Mouse (Mus musculus) MEL (cell line): ENCODE measurements around the gene Olfr697. TPM values are rescaled to one million over a fixed set of nuclear protein-coding genes. Genes with fewer than 3 reads are reported as not detected.
"Not testable (repeated sequence)": the region's sequence is repeated elsewhere in the genome, so short reads cannot be mapped to it uniquely, and the experiment has no call there.

Experiments
- DNase-seq: peaks from one replicate; pipeline ENCODE4 v3.0.0; 2011; ENCODE audit warnings: low read depth, low spot score
- H3K27ac ChIP-seq: 2 replicates; pipeline ENCODE4 v1.5.1; 2012; ENCODE audit warnings: low read depth, mild to moderate bottlenecking, control low read depth, low read length, moderate library complexity; ENCODE audit not compliant: control insufficient read depth
- H3K27me3 ChIP-seq, 2 experiments: fragments of 150-350 bp in 1 of 2; sonication (generic) in 1 of 2; 2 replicates each; pipeline ENCODE4 v1.6.1; 2012; ENCODE audit warnings: low read length in 2 of 2, mild to moderate bottlenecking in 2 of 2, improper control_type of control experiment in 1 of 2, moderate library complexity in 1 of 2; ENCODE audit not compliant: insufficient read depth in 2 of 2, control insufficient read depth in 1 of 2
- H3K36me3 ChIP-seq, 2 experiments: 2 replicates each; pipeline ENCODE4 v1.6.1; 2012 to 2014; ENCODE audit warnings: low read length in 2 of 2, improper control_type of control experiment in 1 of 2, inconsistent platforms in 1 of 2, mild to moderate bottlenecking in 1 of 2; ENCODE audit not compliant: insufficient read depth in 2 of 2, control insufficient read depth in 1 of 2
- H3K4me1 ChIP-seq, 2 experiments: fragments of 150-350 bp in 1 of 2; sonication (generic) in 1 of 2; 2 replicates each; pipeline ENCODE4 v1.6.1; 2012; ENCODE audit warnings: low read length in 2 of 2, improper control_type of control experiment in 1 of 2, mild to moderate bottlenecking in 1 of 2; ENCODE audit not compliant: insufficient read depth in 2 of 2, control insufficient read depth in 1 of 2
- H3K4me3 ChIP-seq, 2 experiments: fragments of 150-350 bp in 1 of 2; sonication (generic) in 1 of 2; 2 replicates each; pipeline ENCODE4 v1.5.1; 2012; ENCODE audit warnings: low read depth in 2 of 2, low read length in 2 of 2, mild to moderate bottlenecking in 2 of 2, moderate library complexity in 2 of 2, control low read depth in 1 of 2, improper control_type of control experiment in 1 of 2; ENCODE audit not compliant: control insufficient read depth in 1 of 2, insufficient read depth in 1 of 2
- H3K79me2 ChIP-seq: 2 replicates; pipeline ENCODE4 v1.6.1; 2012; ENCODE audit warnings: mild to moderate bottlenecking, low read length, moderate library complexity; ENCODE audit not compliant: control insufficient read depth, poor library complexity, insufficient read depth
- H3K9ac ChIP-seq: 2 replicates; pipeline ENCODE4 v1.6.1; 2012; ENCODE audit warnings: low read depth, mild to moderate bottlenecking, control low read depth, low read length, moderate library complexity; ENCODE audit not compliant: control insufficient read depth, poor library complexity, severe bottlenecking
- H3K9me3 ChIP-seq: fragments of 150-350 bp; sonication (generic); replicated peaks from 2 replicates; pipeline ENCODE4 v1.6.1; 2012; ENCODE audit warnings: mild to moderate bottlenecking, low read length, improper control_type of control experiment, moderate library complexity; ENCODE audit not compliant: insufficient read depth
- CHD1 ChIP-seq: IDR thresholded peaks from 2 replicates; pipeline ENCODE4 v1.6.1; 2012; ENCODE audit warnings: low read depth, mild to moderate bottlenecking, inconsistent platforms, low read length, improper control_type of control experiment
- E2F4 ChIP-seq: IDR thresholded peaks from 2 replicates; pipeline ENCODE4 v1.6.1; 2011; ENCODE audit warnings: low read depth, low read length, improper control_type of control experiment, borderline replicate concordance
- ELF1 ChIP-seq: IDR thresholded peaks from 2 replicates; pipeline ENCODE4 v1.6.1; 2014; ENCODE audit warnings: low read depth, mild to moderate bottlenecking, inconsistent platforms, low read length, improper control_type of control experiment, moderate library complexity
- EP300 ChIP-seq, 2 experiments: IDR thresholded peaks; 2 replicates each; pipeline ENCODE4 v1.6.1; 2011; ENCODE audit warnings: improper control_type of control experiment in 2 of 2, low read length in 2 of 2, low read depth in 1 of 2, mild to moderate bottlenecking in 1 of 2
- ETS1 ChIP-seq: IDR thresholded peaks from 2 replicates; pipeline ENCODE4 v1.6.1; 2012; ENCODE audit warnings: low read depth, mild to moderate bottlenecking, inconsistent platforms, low read length, improper control_type of control experiment, moderate library complexity
- HCFC1 ChIP-seq: IDR thresholded peaks from 2 replicates; pipeline ENCODE4 v1.6.1; 2012; ENCODE audit warnings: low read depth, mild to moderate bottlenecking, inconsistent platforms, low read length, improper control_type of control experiment, moderate library complexity
- MAX ChIP-seq: IDR thresholded peaks from 2 replicates; pipeline ENCODE4 v1.6.1; 2011; ENCODE audit warnings: low read length, improper control_type of control experiment
- MEF2A ChIP-seq: IDR thresholded peaks from 2 replicates; pipeline ENCODE4 v1.6.1; 2014; ENCODE audit warnings: low read depth, mild to moderate bottlenecking, inconsistent platforms, low read length, improper control_type of control experiment; ENCODE audit not compliant: poor library complexity, insufficient replicate concordance, severe bottlenecking; ENCODE audit errors: extremely low read depth
- MXI1 ChIP-seq: IDR thresholded peaks from 2 replicates; pipeline ENCODE4 v1.6.1; 2011; ENCODE audit warnings: mild to moderate bottlenecking, low read depth, low read length, improper control_type of control experiment
- NELFE ChIP-seq: IDR thresholded peaks from 2 replicates; pipeline ENCODE4 v1.6.1; 2011; ENCODE audit warnings: low read depth, low read length, improper control_type of control experiment
- NRF1 ChIP-seq: IDR thresholded peaks from 2 replicates; pipeline ENCODE4 v1.6.1; 2014; ENCODE audit warnings: low read depth, mild to moderate bottlenecking, inconsistent platforms, low read length, improper control_type of control experiment, moderate library complexity; ENCODE audit not compliant: poor library complexity, insufficient read depth, severe bottlenecking
- POLR2AphosphoS2 ChIP-seq: IDR thresholded peaks from 2 replicates; pipeline ENCODE4 v1.6.1; 2011; ENCODE audit warnings: low read length, improper control_type of control experiment
- RCOR1 ChIP-seq: IDR thresholded peaks from 2 replicates; pipeline ENCODE4 v1.6.1; 2012; ENCODE audit warnings: low read depth, mild to moderate bottlenecking, inconsistent platforms, low read length, improper control_type of control experiment
- SMC3 ChIP-seq: IDR thresholded peaks from 2 replicates; pipeline ENCODE4 v1.6.1; 2011; ENCODE audit warnings: low read depth, low read length, improper control_type of control experiment
- TBP ChIP-seq: IDR thresholded peaks from 2 replicates; pipeline ENCODE4 v1.8.0; 2011; ENCODE audit warnings: low read depth, low read length, improper control_type of control experiment
- TCF12 ChIP-seq: IDR thresholded peaks from 2 replicates; pipeline ENCODE4 v1.6.1; 2014; ENCODE audit warnings: low read depth, mild to moderate bottlenecking, inconsistent platforms, low read length, improper control_type of control experiment, moderate library complexity
- UBTF ChIP-seq: IDR thresholded peaks from 2 replicates; pipeline ENCODE4 v1.6.1; 2012; ENCODE audit warnings: low read depth, mild to moderate bottlenecking, inconsistent platforms, low read length, improper control_type of control experiment, moderate library complexity, borderline replicate concordance; ENCODE audit not compliant: insufficient read depth
- USF1 ChIP-seq: IDR thresholded peaks from 2 replicates; pipeline ENCODE4 v1.6.1; 2014; ENCODE audit warnings: low read depth, mild to moderate bottlenecking, inconsistent platforms, low read length, improper control_type of control experiment, moderate library complexity
- ZNF384 ChIP-seq: IDR thresholded peaks from 2 replicates; pipeline ENCODE4 v1.6.1; 2012; ENCODE audit warnings: low read depth, mild to moderate bottlenecking, inconsistent platforms, low read length, improper control_type of control experiment
- polyA plus RNA-seq, 2 experiments: library from polyadenylated mRNA; stranded (reverse) in 1 of 2; unstranded in 1 of 2; fragments of >175 nt in 1 of 2; fragments of >200 nt in 1 of 2; gene quantifications; 2 replicates each; pipeline versions ENCODE4 v1.2.1 to v1.2.4; 2012; ENCODE audit warnings: low replicate concordance in 2 of 2, low read depth in 1 of 2; ENCODE audit not compliant: insufficient read length in 2 of 2, insufficient read depth in 1 of 2, missing spikeins in 1 of 2
- total RNA-seq: library from RNA; depleted of rRNA; stranded (reverse); fragments of 300-350 nt; gene quantifications from 2 replicates; pipeline ENCODE4 v1.2.3, GENCODE M21; 2012; rRNA removed

Olfr697 gene
- total RNA-seq: not detected in 2 replicates
- not detected for polyA plus RNA-seq

GRCm38 (mm10) chr7:106742343-106742742 lies at the start of gene Olfr697:
Gene Olfr697 (minus strand): TSS chr7:106742443.
- H3K36me3 ChIP-seq: no peaks in the 10 kb centered on the region
- H3K9me3 ChIP-seq: no peaks in the 10 kb centered on the region
- TF ChIP-seq UBTF: no peak
- no peak for TF ChIP-seq MXI1
- no peak for TF ChIP-seq EP300 (IDR thresholded peaks at IDR 0.05; ENCODE audit: low read depth in 1 of 2, low read length in 2 of 2)
- no peak for TF ChIP-seq USF1
- TF ChIP-seq POLR2AphosphoS2: no peak
- no peak for TF ChIP-seq NRF1
- TF ChIP-seq CHD1: no peak
- TF ChIP-seq MEF2A: no peak
- no peaks in the 10 kb centered on the region for H3K27me3 ChIP-seq
- H3K79me2 ChIP-seq: no peaks in the 10 kb centered on the region
- H3K4me1 ChIP-seq: no peaks in the 10 kb centered on the region
- no peak within 1 kb of the TSS for H3K27ac ChIP-seq
- no peak within 1 kb of the TSS for H3K4me3 ChIP-seq
- no peak within 1 kb of the TSS for H3K9ac ChIP-seq
- no peak for DNase-seq

GRCm38 (mm10) chr7:106788330-106788729 lies 46.1 kb upstream of the Olfr697 start:
- no peaks in the 10 kb centered on the region for H3K9me3 ChIP-seq
- H3K9ac ChIP-seq: no peak overlapping the region
- no peak overlapping the region for H3K27ac ChIP-seq
- no peaks in the 10 kb centered on the region for H3K36me3 ChIP-seq
- TF ChIP-seq MEF2A: no peak
- TF ChIP-seq E2F4: no peak
- no peak for TF ChIP-seq RCOR1
- TF ChIP-seq ETS1: no peak
- no peak for TF ChIP-seq TBP
- no peak for TF ChIP-seq POLR2AphosphoS2
- no peak for TF ChIP-seq USF1
- no peak for TF ChIP-seq MAX
- no peak for TF ChIP-seq NRF1
- TF ChIP-seq HCFC1: no peak
- TF ChIP-seq UBTF: no peak
- no peak for TF ChIP-seq SMC3
- TF ChIP-seq TCF12: no peak
- no peak for TF ChIP-seq ZNF384
- no peak for TF ChIP-seq MXI1
- no peak for TF ChIP-seq NELFE
- TF ChIP-seq ELF1: no peak
- H3K79me2 ChIP-seq: no peaks in the 10 kb centered on the region
- H3K27me3 ChIP-seq: no peaks in the 10 kb centered on the region
- no peak for DNase-seq
- H3K4me3 ChIP-seq: no peak overlapping the region
- no peaks in the 10 kb centered on the region for H3K4me1 ChIP-seq

GRCm38 (mm10) chr7:106761008-106761407 lies 18.8 kb upstream of the Olfr697 start:
- DNase-seq, H3K4me3 ChIP-seq, H3K36me3 ChIP-seq, H3K27ac ChIP-seq, H3K4me1 ChIP-seq, H3K9ac ChIP-seq, H3K79me2 ChIP-seq, H3K9me3 ChIP-seq, H3K27me3 ChIP-seq: not testable (repeated sequence)
